Mouse (Mus musculus): ENCODE results near the gene Zscan18. TPM values are rescaled to one million over a fixed set of nuclear protein-coding genes. Genes with fewer than 3 reads are reported as not detected.

Gene Zscan18
- polyA plus RNA-seq, 1 experiment from 2014 or later = 17.7 TPM

DNA sequence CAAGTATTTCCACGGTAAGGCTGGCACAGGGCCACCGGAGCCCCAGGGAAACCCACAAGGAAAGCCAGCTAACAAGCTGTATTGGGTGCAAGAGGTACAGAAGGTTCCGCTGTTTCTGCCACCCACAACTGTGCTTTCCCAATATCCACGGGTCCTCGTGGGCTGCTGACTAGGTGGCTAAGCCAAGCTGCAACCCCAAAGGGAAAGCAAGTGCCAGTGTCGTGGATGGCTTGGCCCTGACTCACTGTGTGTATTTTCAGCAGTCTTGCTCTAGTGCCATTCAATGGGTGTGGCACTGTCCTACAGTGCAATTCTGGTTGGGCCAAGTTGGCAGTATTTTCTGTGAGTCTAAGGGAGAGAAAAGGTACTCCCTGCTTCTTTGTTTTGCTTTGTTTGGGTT, 16.1 kb downstream of the Zscan18 start:
- no peak overlapping the region for H3K4me3 ChIP-seq
- no peak for ATAC-seq (ENCODE audit: low FRiP score)

DNA sequence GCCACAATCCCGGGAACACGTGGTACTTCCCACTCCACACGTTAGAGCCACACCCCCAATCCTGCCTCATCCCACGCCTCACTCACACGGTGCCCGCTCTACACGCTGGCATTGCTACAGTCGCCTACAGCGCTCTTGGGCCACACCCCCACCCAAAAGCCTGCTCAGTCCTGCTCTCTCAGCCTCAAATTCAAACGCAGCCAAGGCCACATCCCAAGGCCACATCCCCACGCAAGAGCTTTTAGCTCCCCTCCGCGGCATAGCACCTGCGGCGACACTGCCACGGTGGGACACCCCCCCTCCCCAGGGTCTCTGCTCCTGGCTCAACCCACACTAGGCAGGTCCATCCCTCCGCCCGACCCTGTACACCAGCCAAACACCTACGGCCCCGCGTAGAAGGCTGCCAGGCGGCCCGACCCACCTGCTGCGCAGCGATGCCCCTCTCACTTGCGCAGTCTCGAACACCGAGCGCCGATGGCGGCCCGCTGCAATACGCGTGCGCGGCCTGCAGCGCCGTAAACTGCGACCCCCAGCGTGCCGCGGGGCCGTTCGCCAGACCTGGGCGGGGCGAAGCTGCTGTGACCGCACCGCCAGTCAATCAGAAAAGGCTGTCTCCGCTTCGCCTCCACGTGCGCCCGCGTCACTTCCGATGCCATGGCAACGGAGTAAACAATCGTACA, 23.1 kb downstream of the Zscan18 start:
- Histone ChIP-seq H3K36me3 (peaks cover 2% of the 10 kb centered on the region), H3K9ac (peak overlapping the region; percentile 74), H3K4me2 (replicated peaks) (peak overlapping the region; percentile 87), H3K4me3 (peak overlapping the region; percentile 56), H3K27ac (no peak overlapping the region), H3K9me3 (replicated peaks) (0 out of 2 replicates have a peak, but pooled peaks cover 5% of the 10 kb centered on the region), H3K4me1 (peaks cover 11% of the 10 kb centered on the region), H3K27me3 (no peaks in the 10 kb centered on the region)
- peak; percentile 95 for ATAC-seq (ENCODE audit: low FRiP score)
- WGBS = 0% methylated on average over 57 of the region's 57 CpGs

More for the DNA sequence above, 16.1 kb downstream of the Zscan18 start:
- no peak overlapping the region for H3K4me2 ChIP-seq (replicated peaks)
- H3K27ac ChIP-seq = no peak overlapping the region
- no peaks in the 10 kb centered on the region for H3K27me3 ChIP-seq
- WGBS = 87% methylated on average over 6 of the region's 6 CpGs
- H3K4me1 ChIP-seq = no peaks in the 10 kb centered on the region
- H3K36me3 ChIP-seq = no peaks in the 10 kb centered on the region
- no peak overlapping the region for H3K9ac ChIP-seq
- no peaks in the 10 kb centered on the region for H3K9me3 ChIP-seq (replicated peaks)

DNA sequence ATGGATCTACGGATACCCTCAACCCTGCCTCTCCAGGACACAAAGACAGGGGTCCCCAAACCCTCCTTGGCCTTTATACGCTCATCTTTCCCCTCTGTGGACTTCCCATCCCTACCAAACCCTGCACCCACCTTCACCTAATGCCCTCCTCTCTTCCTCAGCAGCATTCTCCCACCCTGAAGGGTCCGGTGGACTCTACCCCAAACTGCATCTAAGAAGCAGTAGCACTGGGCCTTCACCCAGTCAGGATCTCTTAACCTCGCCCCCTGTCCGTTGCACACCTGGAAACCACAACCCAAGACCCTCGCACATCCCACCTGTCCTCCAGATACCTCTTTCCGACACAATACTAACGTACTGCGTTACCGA, 23.7 kb downstream of the Zscan18 start:
- peak overlapping the region; percentile 56 for H3K4me3 ChIP-seq
- WGBS = 21% methylated on average over 10 of the region's 10 CpGs
- ATAC-seq (ENCODE audit: low FRiP score) = no peak
- peaks cover 11% of the 10 kb centered on the region for H3K4me1 ChIP-seq
- H3K27ac ChIP-seq = no peak overlapping the region
- no peaks in the 10 kb centered on the region for H3K27me3 ChIP-seq
- peaks cover 7% of the 10 kb centered on the region for H3K36me3 ChIP-seq
- H3K9ac ChIP-seq = peak overlapping the region; percentile 74
- peak overlapping the region; percentile 87 for H3K4me2 ChIP-seq (replicated peaks)
- 0 out of 2 replicates have a peak, but pooled peaks cover 5% of the 10 kb centered on the region for H3K9me3 ChIP-seq (replicated peaks)

DNA sequence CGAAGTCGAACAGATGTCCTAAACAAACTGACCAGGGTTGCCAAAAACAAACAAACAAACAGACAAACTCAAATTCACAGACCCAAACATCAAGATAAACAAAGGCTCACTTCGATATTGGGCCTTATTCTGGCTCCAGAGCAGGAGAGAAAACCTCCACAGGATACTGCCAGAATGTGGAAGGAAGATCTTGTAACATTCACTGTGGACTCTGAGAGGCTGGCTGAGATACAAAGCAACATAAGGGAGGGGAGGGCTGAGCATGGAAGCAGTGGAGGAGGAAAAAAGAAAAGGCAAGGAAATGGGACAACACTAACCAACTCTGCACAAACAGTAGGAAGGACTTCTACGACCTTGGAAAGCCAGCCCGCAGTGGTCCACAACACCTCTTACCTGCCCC, 24.3 kb downstream of the Zscan18 start:
- H3K9me3 ChIP-seq (replicated peaks) = 0 out of 2 replicates have a peak, but pooled peaks cover 5% of the 10 kb centered on the region
- no peak overlapping the region for H3K4me3 ChIP-seq
- peaks cover 13% of the 10 kb centered on the region for H3K36me3 ChIP-seq
- H3K27ac ChIP-seq = no peak overlapping the region
- H3K4me1 ChIP-seq = peaks cover 11% of the 10 kb centered on the region
- H3K4me2 ChIP-seq (replicated peaks) = peak overlapping the region; percentile 87
- no peaks in the 10 kb centered on the region for H3K27me3 ChIP-seq
- no peak for ATAC-seq (ENCODE audit: low FRiP score)
- no peak overlapping the region for H3K9ac ChIP-seq
- WGBS = 87% methylated on average over 5 of the region's 5 CpGs

DNA sequence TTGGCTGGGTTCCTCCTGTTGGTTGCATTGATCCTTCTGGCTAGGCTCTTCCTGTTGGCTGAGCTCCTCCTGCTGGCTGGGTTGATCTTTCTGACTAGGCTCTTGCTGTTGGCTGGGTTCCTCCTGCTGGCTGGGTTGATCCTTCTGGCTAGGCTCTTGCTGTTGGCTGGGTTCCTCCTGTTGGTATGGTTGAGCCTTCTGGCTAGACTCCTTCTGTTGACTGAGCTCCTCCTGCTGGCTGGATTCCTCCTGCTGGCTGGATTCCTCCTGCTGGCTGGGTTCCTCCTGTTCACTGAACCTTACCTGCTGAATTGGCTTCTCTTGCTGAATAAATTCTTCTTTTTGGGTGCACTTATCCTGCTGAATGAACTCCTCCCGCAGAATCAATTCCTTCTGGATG, 28.8 kb downstream of the Zscan18 start:
- 96% methylated on average over 1 of the region's 1 CpGs for WGBS
- Histone ChIP-seq H3K27ac (no peak overlapping the region), H3K27me3 (no peaks in the 10 kb centered on the region), H3K9me3 (replicated peaks) (no peaks in the 10 kb centered on the region), H3K4me1 (peaks cover 5% of the 10 kb centered on the region), H3K4me3 (no peak overlapping the region), H3K36me3 (peaks cover 51% of the 10 kb centered on the region), H3K4me2 (replicated peaks) (no peak overlapping the region), H3K9ac (no peak overlapping the region)
- ATAC-seq (ENCODE audit: low FRiP score) = no peak

DNA sequence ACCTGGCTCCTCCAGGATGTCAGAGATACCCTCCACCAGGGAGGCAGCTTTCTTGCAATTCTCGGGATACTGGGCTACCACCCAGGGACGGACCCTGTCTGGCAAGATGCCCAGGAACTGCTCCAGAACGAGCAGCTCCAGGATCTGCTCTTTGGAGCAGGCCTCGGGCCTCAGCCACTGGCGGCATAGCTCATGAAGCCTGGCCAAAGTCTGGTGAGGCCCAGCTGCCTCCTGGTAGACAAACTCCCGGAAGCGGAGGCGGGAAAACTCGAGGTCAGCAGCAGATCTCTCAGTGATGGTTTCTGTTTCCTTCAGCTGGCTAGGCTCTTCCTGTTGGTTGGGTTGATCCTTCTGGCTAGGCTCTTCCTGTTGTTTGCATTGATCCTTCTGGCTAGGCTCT, 29.3 kb downstream of the Zscan18 start:
- Histone ChIP-seq H3K4me1 (0 out of 2 replicates have a peak, but pooled peaks cover under 1% of the 10 kb centered on the region), H3K4me3 (no peak overlapping the region), H3K27ac (no peak overlapping the region), H3K27me3 (no peaks in the 10 kb centered on the region), H3K36me3 (peaks cover 56% of the 10 kb centered on the region), H3K9ac (no peak overlapping the region), H3K4me2 (replicated peaks) (no peak overlapping the region), H3K9me3 (replicated peaks) (no peaks in the 10 kb centered on the region)
- no peak for ATAC-seq (ENCODE audit: low FRiP score)
- WGBS = 90% methylated on average over 9 of the region's 9 CpGs

DNA sequence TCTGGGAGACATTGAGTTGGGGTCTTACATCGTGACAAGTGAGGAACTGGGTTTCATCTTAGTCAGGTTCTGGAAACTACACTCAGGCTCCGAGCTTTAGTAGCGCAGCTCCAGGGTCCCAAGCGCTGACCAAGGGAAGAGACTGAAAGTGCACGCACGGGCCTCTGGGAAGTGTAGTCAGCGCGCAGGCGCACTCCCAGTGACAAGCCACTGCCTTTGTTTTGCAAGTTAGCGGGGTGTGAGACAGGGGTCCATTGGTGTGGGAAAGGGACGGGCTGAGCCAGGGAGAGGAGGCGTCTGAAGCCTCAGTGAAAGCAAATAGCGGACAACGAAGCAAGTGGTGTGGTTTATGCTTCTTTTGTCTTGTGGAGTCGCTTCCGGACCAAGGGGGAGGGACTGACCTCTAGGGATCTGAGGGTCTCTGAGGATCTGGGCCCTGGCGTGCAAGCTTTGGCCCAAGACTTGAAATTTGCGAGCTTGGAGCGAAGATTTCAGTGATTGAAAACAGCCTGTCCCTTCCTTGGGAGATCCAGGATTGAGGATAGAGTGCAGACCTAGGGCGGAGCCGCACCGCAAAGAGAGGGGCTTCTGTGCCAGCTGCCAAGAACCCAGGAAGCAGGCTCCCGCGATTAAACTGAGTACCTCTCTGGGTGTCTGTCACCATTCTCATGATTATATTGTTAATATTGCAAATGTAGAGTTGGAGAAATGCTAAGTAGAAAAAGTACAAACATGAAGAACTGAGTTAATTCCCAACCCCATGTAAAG, 53.8 kb downstream of the Zscan18 start:
- WGBS = 71% methylated on average over 24 of the region's 24 CpGs
- no peak overlapping the region for H3K27ac ChIP-seq

DNA sequence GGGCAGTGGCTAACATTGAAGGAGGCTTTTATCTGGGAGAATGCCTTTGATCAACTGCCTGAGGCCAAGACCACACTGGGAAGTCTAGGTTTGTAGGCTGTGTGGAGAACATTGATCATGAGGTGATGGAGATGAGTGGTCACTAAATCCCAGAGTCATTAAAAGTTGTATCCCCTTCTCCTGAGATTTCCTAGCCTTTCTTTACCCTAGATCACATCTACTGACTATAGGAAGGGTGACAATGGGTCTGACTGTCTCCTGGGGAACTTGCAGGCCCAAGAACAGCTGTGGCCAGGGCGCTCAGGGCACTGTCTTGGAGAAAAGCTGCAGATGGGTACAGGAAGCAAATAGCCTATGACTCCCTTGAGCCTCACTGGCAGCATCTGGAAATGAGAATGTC, 68.5 kb downstream of the Zscan18 start, which contains the start of gene Vmn2r56:
TSS of gene Vmn2r56 (minus strand) at position 101 of the 400 bp plus-strand sequence.
- H3K9me3 ChIP-seq (replicated peaks) = peaks cover 25% of the 10 kb centered on the region
- no peak within 1 kb of the TSS for H3K4me3 ChIP-seq
- no peaks in the 10 kb centered on the region for H3K4me1 ChIP-seq
- no peaks in the 10 kb centered on the region for H3K36me3 ChIP-seq
- no peak within 1 kb of the TSS for H3K4me2 ChIP-seq (replicated peaks)
- H3K27ac ChIP-seq = no peak within 1 kb of the TSS
- ATAC-seq (ENCODE audit: low FRiP score) = no peak
- 45% methylated on average over 1 of the region's 1 CpGs for WGBS
- H3K27me3 ChIP-seq = no peaks in the 10 kb centered on the region
- H3K9ac ChIP-seq = no peak within 1 kb of the TSS

More for the DNA sequence above, 53.8 kb downstream of the Zscan18 start:
- ATAC-seq (ENCODE audit: low FRiP score) = peak; percentile 50; the same call in 1 of the 2 replicates
- peak overlapping the region; percentile 17 for H3K4me2 ChIP-seq (replicated peaks)
- no peak overlapping the region for H3K4me3 ChIP-seq
- no peaks in the 10 kb centered on the region for H3K27me3 ChIP-seq
- H3K4me1 ChIP-seq = no peaks in the 10 kb centered on the region
- H3K9ac ChIP-seq = no peak overlapping the region
- peaks cover 15% of the 10 kb centered on the region for H3K9me3 ChIP-seq (replicated peaks)
- no peaks in the 10 kb centered on the region for H3K36me3 ChIP-seq

Other genes with a start within 250 kb of the Zscan18 start
- gene Vmn2r53, start 194.8 kb downstream of the Zscan18 start, polyA plus RNA-seq (2016; fragmentation: Nextera tagmentation; extraction: Ambion mirVana) = 0.01 TPM in 1 of 2 replicates, not detected in the other
- not detected in 2 replicates for gene Vmn2r54, start 163.3 kb downstream of the Zscan18 start, polyA plus RNA-seq (2016; fragmentation: Nextera tagmentation; extraction: Ambion mirVana)
- not detected in 2 replicates for gene Vmn2r55, start 118.6 kb downstream of the Zscan18 start, polyA plus RNA-seq (2016; fragmentation: Nextera tagmentation; extraction: Ambion mirVana)
- not detected in 2 replicates for gene Vmn2r56, start 68.6 kb downstream of the Zscan18 start, polyA plus RNA-seq (2016; fragmentation: Nextera tagmentation; extraction: Ambion mirVana)
- 26.6 TPM in 2 replicates for gene Zfp329, start 15.2 kb upstream of the Zscan18 start, polyA plus RNA-seq (2016; fragmentation: Nextera tagmentation; extraction: Ambion mirVana)
- gene Zfp110, start 31.1 kb upstream of the Zscan18 start, polyA plus RNA-seq (2016; fragmentation: Nextera tagmentation; extraction: Ambion mirVana) = 33.7 and 34.8 TPM in 2 replicates
- gene Zfp128, start 77.5 kb upstream of the Zscan18 start, polyA plus RNA-seq (2016; fragmentation: Nextera tagmentation; extraction: Ambion mirVana) = 6.2 and 6.4 TPM in 2 replicates
- 13.0 and 14.5 TPM in 2 replicates for gene Zscan22, start 94.2 kb upstream of the Zscan18 start, polyA plus RNA-seq (2016; fragmentation: Nextera tagmentation; extraction: Ambion mirVana)
- 497 and 613 TPM in 2 replicates for gene Rps5, start 118.7 kb upstream of the Zscan18 start, polyA plus RNA-seq (2016; fragmentation: Nextera tagmentation; extraction: Ambion mirVana)
- 0.63 and 0.72 TPM in 2 replicates for gene Rnf225, start 123.8 kb upstream of the Zscan18 start, polyA plus RNA-seq (2016; fragmentation: Nextera tagmentation; extraction: Ambion mirVana)
- 14.5 and 15.2 TPM in 2 replicates for gene Zfp324, start 162.2 kb upstream of the Zscan18 start, polyA plus RNA-seq (2016; fragmentation: Nextera tagmentation; extraction: Ambion mirVana)
- gene Zfp446, start 174.2 kb upstream of the Zscan18 start, polyA plus RNA-seq (2016; fragmentation: Nextera tagmentation; extraction: Ambion mirVana) = 14.8 and 16.2 TPM in 2 replicates
- 0.26 TPM in 2 replicates for gene Slc27a5, start 194.6 kb upstream of the Zscan18 start, polyA plus RNA-seq (2016; fragmentation: Nextera tagmentation; extraction: Ambion mirVana)
- 356 and 380 TPM in 2 replicates for gene Trim28, start 195.5 kb upstream of the Zscan18 start, polyA plus RNA-seq (2016; fragmentation: Nextera tagmentation; extraction: Ambion mirVana)
- 32.6 and 35.0 TPM in 2 replicates for gene Zbtb45, start 206.4 kb upstream of the Zscan18 start, polyA plus RNA-seq (2016; fragmentation: Nextera tagmentation; extraction: Ambion mirVana)
- gene Chmp2a, start 231.2 kb upstream of the Zscan18 start, polyA plus RNA-seq (2016; fragmentation: Nextera tagmentation; extraction: Ambion mirVana) = 148 and 152 TPM in 2 replicates
- 173 and 180 TPM in 2 replicates for gene Ube2m, start 234.6 kb upstream of the Zscan18 start, polyA plus RNA-seq (2016; fragmentation: Nextera tagmentation; extraction: Ambion mirVana)